Mouse (Mus musculus): ENCODE measurements around the gene Troap.

DNA sequence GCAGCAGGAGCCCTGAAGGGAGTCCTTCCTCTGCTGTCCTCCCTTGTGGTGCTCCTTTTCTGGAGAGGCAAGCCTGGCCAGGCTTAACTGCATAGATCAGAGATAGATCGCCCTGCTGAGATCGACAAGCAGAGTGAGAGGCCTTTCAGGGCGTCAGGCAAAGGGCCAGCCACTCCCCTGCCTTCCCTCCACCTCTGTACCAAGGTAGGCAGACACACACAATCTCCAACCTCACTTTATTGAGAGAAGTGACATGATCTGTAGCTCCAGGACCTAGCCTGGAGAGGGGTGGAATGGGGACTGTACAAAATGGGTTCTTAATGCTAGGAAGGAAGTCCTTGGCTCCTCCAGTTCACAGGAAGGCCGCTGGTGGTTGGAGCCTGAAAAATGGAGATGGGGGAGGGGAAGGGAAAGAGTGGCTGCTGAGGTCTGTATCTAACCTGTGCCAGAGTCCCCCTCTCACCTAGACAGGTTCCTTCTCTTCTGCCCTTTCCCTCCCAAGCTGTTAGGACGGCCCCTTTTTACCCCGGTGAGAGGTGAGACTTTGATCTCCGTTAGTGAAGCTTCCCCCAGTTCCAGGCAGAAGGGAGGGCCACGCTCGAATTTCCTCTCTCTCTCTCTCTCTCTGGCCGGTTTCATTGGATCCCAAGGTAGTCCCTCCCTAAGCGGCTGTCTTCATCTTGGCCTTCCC is 9.6 kb downstream of the Troap start:
- TF ChIP-seq CTCF (IDR thresholded peaks at IDR 0.05; ENCODE audit: control insufficient read depth, insufficient read depth, insufficient read length) (no peak), CEBPB (IDR thresholded peaks at IDR 0.05; ENCODE audit: low read depth) (no peak), MAX (IDR thresholded peaks at IDR 0.05) (no peak), MYOG (IDR thresholded peaks at IDR 0.05; ENCODE audit: control insufficient read depth, extremely low read depth, insufficient read length) (no peak), USF1 (IDR thresholded peaks at IDR 0.05; ENCODE audit: low read depth) (no peak), FOSL1 (IDR thresholded peaks at IDR 0.05; ENCODE audit: insufficient read depth, low read length, poor library complexity, severe bottlenecking) (no peak)

Data from C2C12 (cell line).